Mouse (Mus musculus): Measurements from ENCODE around the gene Fgfr2. TPM values are rescaled to one million over a fixed set of nuclear protein-coding genes. Genes with fewer than 3 reads are reported as not detected.
"Not testable (repeated sequence)": the region's sequence is repeated elsewhere in the genome, so short reads cannot be mapped to it uniquely, and the experiment has no call there.

The Fgfr2 gene
- total RNA-seq, 1 experiment: 37.5 TPM

DNA sequence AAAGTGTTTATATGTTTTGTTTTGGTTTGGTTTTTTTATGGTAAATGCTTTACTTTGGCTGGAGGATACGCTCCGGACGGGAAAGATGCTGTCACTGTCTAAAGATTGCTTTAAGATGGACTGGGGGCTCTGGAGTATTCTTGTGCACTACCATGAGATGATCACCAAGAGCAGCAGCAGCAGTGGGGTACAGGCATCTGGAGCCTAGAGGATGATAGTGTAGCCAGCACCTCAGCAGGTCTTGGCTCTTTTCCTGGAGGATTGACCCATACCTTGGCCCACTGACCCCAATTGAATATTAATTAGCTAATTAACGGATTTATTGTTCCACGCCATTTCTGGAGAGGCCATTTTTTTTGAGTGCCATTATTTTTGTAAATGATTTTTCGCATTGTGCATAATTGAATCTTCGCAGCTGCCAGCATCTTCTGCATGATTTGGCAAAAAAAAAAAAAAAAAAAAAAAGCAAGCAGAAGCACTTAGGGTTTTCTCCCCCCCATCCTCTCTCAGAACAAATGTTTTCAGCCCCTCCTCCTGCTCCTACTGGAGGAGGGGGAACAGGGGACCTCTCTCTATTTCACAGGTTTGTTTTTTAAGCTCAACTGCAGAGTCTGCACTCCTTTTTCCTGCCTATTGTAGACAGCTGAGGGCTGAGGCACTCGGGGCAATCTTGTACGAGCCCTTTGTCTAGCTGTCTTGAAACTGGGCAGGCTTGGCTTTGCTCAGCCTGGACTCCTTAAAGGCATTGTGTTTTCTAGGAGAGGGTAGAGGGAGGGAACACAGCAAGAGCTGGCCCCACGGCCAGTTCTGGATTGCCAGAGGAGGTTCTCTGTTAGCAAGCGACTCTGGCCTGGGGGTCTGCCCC lies 2529.5 kb downstream of the Fgfr2 start:
- H3K9me3 ChIP-seq (ENCODE audit: control insufficient read depth, insufficient read depth, low read depth, low read length); DNase-seq (ENCODE audit: low read depth, low spot score); H3K36me3 ChIP-seq (ENCODE audit: control insufficient read depth, insufficient read depth, low read length, poor library complexity, severe bottlenecking); in situ Hi-C loops (cut with MboI; ENCODE audit: low sequenced_read_pairs in 2 of 2, unreplicated experiment in 2 of 2); H3K4me3 ChIP-seq (ENCODE audit: insufficient read depth in 1 of 2, low read depth in 1 of 2, low read length in 2 of 2, poor library complexity in 1 of 2, severe bottlenecking in 1 of 2); H3K9ac ChIP-seq (ENCODE audit: insufficient read depth, low read depth, low read length, poor library complexity, severe bottlenecking); H3K27ac ChIP-seq (ENCODE audit: insufficient read depth, low read depth, low read length, poor library complexity, severe bottlenecking): not testable (repeated sequence)
- H3K4me1 ChIP-seq (ENCODE audit: control insufficient read depth in 2 of 2, insufficient read depth in 2 of 2, low read length in 2 of 2, poor library complexity in 1 of 2): peaks cover 4 to 19% of the 10 kb centered on the region in 2 experiments; a peak in 2 of 4 replicates

DNA sequence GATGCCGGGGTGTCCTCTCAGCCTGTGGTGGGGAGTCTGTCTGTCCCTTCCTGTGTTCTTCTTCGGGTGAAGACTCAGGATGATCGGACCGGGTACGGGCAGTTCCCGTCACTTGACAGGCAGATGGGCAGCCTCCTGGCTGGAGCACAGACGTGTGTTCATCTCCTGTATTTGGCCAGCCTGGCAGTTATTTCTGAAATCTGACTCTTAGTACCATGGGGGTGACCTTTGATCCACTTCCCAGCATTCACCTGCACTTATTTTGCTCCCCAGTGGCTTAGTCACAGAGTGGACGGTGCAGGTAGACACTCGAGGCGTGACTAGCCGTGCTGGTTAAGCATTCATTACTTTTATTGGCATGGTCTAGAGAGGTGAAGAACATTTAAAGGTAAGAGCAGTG lies 2530.2 kb downstream of the Fgfr2 start:
- H3K9ac ChIP-seq (ENCODE audit: insufficient read depth, low read depth, low read length, poor library complexity, severe bottlenecking); H3K4me3 ChIP-seq (ENCODE audit: insufficient read depth in 1 of 2, low read depth in 1 of 2, low read length in 2 of 2, poor library complexity in 1 of 2, severe bottlenecking in 1 of 2); H3K36me3 ChIP-seq (ENCODE audit: control insufficient read depth, insufficient read depth, low read length, poor library complexity, severe bottlenecking); H3K27ac ChIP-seq (ENCODE audit: insufficient read depth, low read depth, low read length, poor library complexity, severe bottlenecking); DNase-seq (ENCODE audit: low read depth, low spot score); H3K9me3 ChIP-seq (ENCODE audit: control insufficient read depth, insufficient read depth, low read depth, low read length); in situ Hi-C loops (cut with MboI; ENCODE audit: low sequenced_read_pairs in 2 of 2, unreplicated experiment in 2 of 2): not testable (repeated sequence)
- H3K4me1 ChIP-seq (ENCODE audit: control insufficient read depth in 2 of 2, insufficient read depth in 2 of 2, low read length in 2 of 2, poor library complexity in 1 of 2): peaks cover 4 to 14% of the 10 kb centered on the region in 2 experiments; a peak in 2 of 4 replicates

GRCm38 (mm10) chr7:130590845-130591437 lies 2532.2 kb downstream of the Fgfr2 start:
- no peak overlapping the region for H3K9ac ChIP-seq (ENCODE audit: insufficient read depth, low read depth, low read length, poor library complexity, severe bottlenecking)
- no peak overlapping the region for H3K4me3 ChIP-seq (ENCODE audit: insufficient read depth in 1 of 2, low read depth in 1 of 2, low read length in 2 of 2, poor library complexity in 1 of 2, severe bottlenecking in 1 of 2)
- TF ChIP-seq HCFC1 (IDR thresholded peaks at IDR 0.05; ENCODE audit: borderline replicate concordance, insufficient read depth, low read length) (no peak), ZNF384 (IDR thresholded peaks at IDR 0.05; ENCODE audit: low read depth, low read length) (peak; percentile 42; the same call in 1 of the 2 replicates), MAFK (IDR thresholded peaks at IDR 0.05; ENCODE audit: insufficient read depth, low read depth, low read length) (no peak)
- peaks cover 4 to 8% of the 10 kb centered on the region in 2 experiments; a peak in 1 of 4 replicates for H3K4me1 ChIP-seq (ENCODE audit: control insufficient read depth in 2 of 2, insufficient read depth in 2 of 2, low read length in 2 of 2, poor library complexity in 1 of 2)
- no peaks in the 10 kb centered on the region for H3K9me3 ChIP-seq (ENCODE audit: control insufficient read depth, insufficient read depth, low read depth, low read length)
- no peaks in the 10 kb centered on the region for H3K36me3 ChIP-seq (ENCODE audit: control insufficient read depth, insufficient read depth, low read length, poor library complexity, severe bottlenecking)
- no peak overlapping the region for H3K27ac ChIP-seq (ENCODE audit: insufficient read depth, low read depth, low read length, poor library complexity, severe bottlenecking)
- in situ Hi-C loops (cut with MboI; ENCODE audit: low sequenced_read_pairs in 2 of 2, unreplicated experiment in 2 of 2): no loop called here
- no peak for DNase-seq (ENCODE audit: low read depth, low spot score)

DNA sequence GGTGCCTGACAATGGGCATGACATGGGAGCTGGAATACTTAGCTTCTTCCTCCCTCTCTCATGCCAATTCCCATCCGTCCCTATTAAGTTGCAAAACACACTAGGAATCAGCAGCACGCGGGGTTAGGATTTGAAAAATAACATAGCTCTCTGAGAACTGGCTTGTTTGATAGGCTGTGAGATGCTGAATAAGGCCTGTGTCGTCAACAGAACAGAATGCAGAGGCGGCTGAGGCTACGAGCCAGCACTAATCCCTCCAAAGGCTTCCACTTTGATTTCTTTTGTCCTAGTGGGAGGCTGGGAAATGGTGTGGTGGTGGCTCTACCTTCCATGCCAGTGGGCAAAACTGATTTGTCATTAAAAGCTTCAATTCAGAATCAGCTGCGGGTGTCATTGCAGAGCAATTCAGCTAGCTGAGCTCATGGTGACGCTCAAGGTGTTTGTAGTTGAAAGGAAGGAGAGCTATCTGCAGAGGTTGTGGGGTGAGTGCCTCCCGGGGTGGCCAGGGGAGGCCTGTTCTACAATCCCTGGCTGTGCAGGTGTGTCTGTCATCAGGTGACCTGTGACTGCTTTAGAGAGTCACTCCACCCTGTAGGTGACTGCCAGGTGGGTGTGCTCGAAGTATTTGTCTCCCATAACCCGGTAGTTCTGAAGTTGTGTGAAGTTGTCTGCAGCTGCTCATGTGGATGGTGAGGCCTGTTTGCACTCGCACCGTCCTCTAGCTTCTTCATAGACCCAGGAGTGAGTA lies 2532.9 kb downstream of the Fgfr2 start:
- no peaks in the 10 kb centered on the region for H3K9me3 ChIP-seq (ENCODE audit: control insufficient read depth, insufficient read depth, low read depth, low read length)
- no peaks in the 10 kb centered on the region for H3K36me3 ChIP-seq (ENCODE audit: control insufficient read depth, insufficient read depth, low read length, poor library complexity, severe bottlenecking)
- peaks cover 4 to 8% of the 10 kb centered on the region in 2 experiments; a peak in 1 of 4 replicates for H3K4me1 ChIP-seq (ENCODE audit: control insufficient read depth in 2 of 2, insufficient read depth in 2 of 2, low read length in 2 of 2, poor library complexity in 1 of 2)
- in situ Hi-C loops (cut with MboI; ENCODE audit: low sequenced_read_pairs in 2 of 2, unreplicated experiment in 2 of 2): no loop called here
- no peak overlapping the region for H3K27ac ChIP-seq (ENCODE audit: insufficient read depth, low read depth, low read length, poor library complexity, severe bottlenecking)
- TF ChIP-seq HCFC1 (IDR thresholded peaks at IDR 0.05; ENCODE audit: borderline replicate concordance, insufficient read depth, low read length): no peak
- no peak for TF ChIP-seq CHD2 (IDR thresholded peaks at IDR 0.05; ENCODE audit: low read depth, low read length)
- no peak for TF ChIP-seq ZC3H11A (IDR thresholded peaks at IDR 0.05; ENCODE audit: borderline replicate concordance, low read depth, low read length)
- no peak for TF ChIP-seq ZNF384 (IDR thresholded peaks at IDR 0.05; ENCODE audit: low read depth, low read length)
- TF ChIP-seq MAFK (IDR thresholded peaks at IDR 0.05; ENCODE audit: insufficient read depth, low read depth, low read length): no peak
- H3K9ac ChIP-seq (ENCODE audit: insufficient read depth, low read depth, low read length, poor library complexity, severe bottlenecking): no peak overlapping the region
- DNase-seq (ENCODE audit: low read depth, low spot score): no peak
- H3K4me3 ChIP-seq (ENCODE audit: insufficient read depth in 1 of 2, low read depth in 1 of 2, low read length in 2 of 2, poor library complexity in 1 of 2, severe bottlenecking in 1 of 2): no peak overlapping the region
